Mouse (Mus musculus): Measurements from ENCODE around the gene Hoxd9.

GRCm38 (mm10) chr2:74656632-74657021, 40.9 kb upstream of the Hoxd9 start:
- TF ChIP-seq CTCF (IDR thresholded peaks at IDR 0.05; ENCODE audit: borderline replicate concordance, insufficient read depth, low read length) (no peak), POLR2A (IDR thresholded peaks at IDR 0.05; ENCODE audit: low read depth, low read length) (no peak)

All from embryonic fibroblast, embryonic 13.5 days (primary cell).